Mouse (Mus musculus) G1E (cell line): ENCODE measurements at regions not wholly inside any gene's neighbourhood (a gene's known extent, or its start where the extent isn't known, plus 50 kb on each side); places are given as distances from the start of the nearest gene placed in this dataset.

Experiments
- ATAC-seq: 2 replicates; pipeline ENCODE4 v1.8.0; 2016; ENCODE audit warnings: mild to moderate bottlenecking; ENCODE audit not compliant: insufficient number of reproducible peaks, poor library complexity, low FRiP score, severe bottlenecking; ENCODE audit errors: extremely low read depth
- DNase-seq: peaks from one replicate; pipeline ENCODE4 v3.0.0; 2012; ENCODE audit warnings: low spot score
- H3K27me3 ChIP-seq: 2 replicates; pipeline ENCODE4 v1.6.1; 2012; ENCODE audit warnings: mild to moderate bottlenecking, low read length, inconsistent platforms; ENCODE audit not compliant: insufficient read depth
- H3K36me3 ChIP-seq: replicated peaks from 2 replicates; pipeline ENCODE3; 2012; ENCODE audit warnings: mild to moderate bottlenecking, inconsistent platforms
- H3K4me1 ChIP-seq: 2 replicates; pipeline ENCODE4 v1.6.1; 2012; ENCODE audit warnings: low read depth, low read length, inconsistent platforms, mixed read lengths; ENCODE audit not compliant: insufficient read depth
- H3K4me3 ChIP-seq: 2 replicates; pipeline ENCODE4 v1.5.1; 2012; ENCODE audit warnings: low read depth, mild to moderate bottlenecking, inconsistent platforms, low read length, moderate library complexity, mixed read lengths
- H3K9me3 ChIP-seq: replicated peaks from 2 replicates; pipeline ENCODE4 v1.6.1; 2012; ENCODE audit warnings: inconsistent platforms
- CTCF ChIP-seq: IDR thresholded peaks from 2 replicates; pipeline ENCODE4 v1.5.1; 2012; ENCODE audit warnings: low read depth, low read length, inconsistent platforms, mixed read lengths
- GATA1 ChIP-seq: IDR thresholded peaks from 2 replicates; pipeline ENCODE4 v1.6.1; 2012; ENCODE audit warnings: borderline replicate concordance, low read length, inconsistent platforms, mixed read lengths
- GATA2 ChIP-seq: IDR thresholded peaks from 2 replicates; pipeline ENCODE4 v1.6.1; 2012; ENCODE audit warnings: low read depth, low read length, inconsistent platforms, borderline replicate concordance
- POLR2AphosphoS5 ChIP-seq: IDR thresholded peaks from 2 replicates; pipeline ENCODE4 v1.6.1; 2012; ENCODE audit warnings: low read depth, low read length, inconsistent platforms; ENCODE audit not compliant: insufficient replicate concordance
- TAL1 ChIP-seq: conservative IDR thresholded peaks from 2 replicates; pipeline ENCODE4 v1.6.1; 2012; ENCODE audit warnings: low read depth, low read length, inconsistent platforms, mixed read lengths

- ATAC-seq (no peak), DNase-seq (no peak)
- Histone ChIP-seq H3K9me3 (no peaks in the 10 kb centered on the region; the same call in 1 of the 2 replicates), H3K36me3 (no peaks in the 10 kb centered on the region), H3K27me3 (no peaks in the 10 kb centered on the region), H3K4me3 (no peak overlapping the region), H3K4me1 (no peaks in the 10 kb centered on the region)
- TF ChIP-seq TAL1 (no peak), GATA1 (no peak), CTCF (no peak), POLR2AphosphoS5 (no peak), GATA2 (no peak)
Measured at GRCm38 (mm10) chr6:94951971-94952768, 164.9 kb upstream of the Kbtbd8 start.

GRCm38 (mm10) chr6:94950944-94951343 lies 166.1 kb upstream of the Kbtbd8 start:
- H3K4me3 ChIP-seq, result no peak overlapping the region
- no peaks in the 10 kb centered on the region for H3K27me3 ChIP-seq
- DNase-seq (no peak), ATAC-seq (no peak)
- no peaks in the 10 kb centered on the region for H3K4me1 ChIP-seq
- no peaks in the 10 kb centered on the region; the same call in 1 of the 2 replicates for H3K9me3 ChIP-seq
- no peak for TF ChIP-seq GATA2
- TF ChIP-seq CTCF, result no peak
- no peak for TF ChIP-seq POLR2AphosphoS5
- no peak for TF ChIP-seq TAL1
- no peak for TF ChIP-seq GATA1
- H3K36me3 ChIP-seq, result no peaks in the 10 kb centered on the region

GRCm38 (mm10) chr6:94950319-94950718 lies 166.7 kb upstream of the Kbtbd8 start:
- ATAC-seq (no peak), DNase-seq (no peak)
- no peaks in the 10 kb centered on the region; the same call in 1 of the 2 replicates for H3K9me3 ChIP-seq
- H3K27me3 ChIP-seq, result no peaks in the 10 kb centered on the region
- H3K36me3 ChIP-seq, result no peaks in the 10 kb centered on the region
- no peaks in the 10 kb centered on the region for H3K4me1 ChIP-seq
- H3K4me3 ChIP-seq, result no peak overlapping the region
- TF ChIP-seq GATA2 (no peak), GATA1 (no peak), POLR2AphosphoS5 (no peak), CTCF (no peak), TAL1 (no peak)

GRCm38 (mm10) chr6:94946352-94946900 lies 170.6 kb upstream of the Kbtbd8 start:
- ATAC-seq (no peak), DNase-seq (no peak)
- Histone ChIP-seq H3K36me3 (no peaks in the 10 kb centered on the region), H3K9me3 (no peaks in the 10 kb centered on the region), H3K4me3 (no peak overlapping the region), H3K4me1 (no peaks in the 10 kb centered on the region), H3K27me3 (no peaks in the 10 kb centered on the region)
- no peak for TF ChIP-seq CTCF
- TF ChIP-seq POLR2AphosphoS5, result no peak
- TF ChIP-seq GATA1, result no peak
- no peak for TF ChIP-seq GATA2
- no peak for TF ChIP-seq TAL1

GRCm38 (mm10) chr6:94945715-94946114 lies 171.3 kb upstream of the Kbtbd8 start:
- Histone ChIP-seq H3K9me3 (no peaks in the 10 kb centered on the region), H3K27me3 (no peaks in the 10 kb centered on the region), H3K4me3 (no peak overlapping the region), H3K36me3 (no peaks in the 10 kb centered on the region), H3K4me1 (no peaks in the 10 kb centered on the region)
- no peak for DNase-seq
- no peak for ATAC-seq
- no peak for TF ChIP-seq CTCF
- TF ChIP-seq POLR2AphosphoS5, result no peak
- no peak for TF ChIP-seq GATA1
- TF ChIP-seq GATA2, result no peak
- TF ChIP-seq TAL1, result no peak

- no peak overlapping the region for H3K4me3 ChIP-seq
- H3K27me3 ChIP-seq, result no peaks in the 10 kb centered on the region
- no peak for TF ChIP-seq TAL1
- no peak for TF ChIP-seq GATA2
- no peak for TF ChIP-seq GATA1
- TF ChIP-seq CTCF, result no peak
- no peak for TF ChIP-seq POLR2AphosphoS5
- H3K9me3 ChIP-seq, result no peaks in the 10 kb centered on the region
- H3K36me3 ChIP-seq, result no peaks in the 10 kb centered on the region
- H3K4me1 ChIP-seq, result no peaks in the 10 kb centered on the region
- DNase-seq, result no peak
- no peak for ATAC-seq
Measured at GRCm38 (mm10) chr6:94944196-94944595, 172.8 kb upstream of the Kbtbd8 start.
